Mouse (Mus musculus) MEL (cell line): ENCODE measurements around the gene Abhd4.
"Not testable (repeated sequence)": the region's sequence is repeated elsewhere in the genome, so short reads cannot be mapped to it uniquely, and the experiment has no call there.

Experiments used
- BHLHE40 ChIP-seq: IDR thresholded peaks from 2 replicates; pipeline ENCODE4 v1.6.1; 2012; ENCODE audit warnings: low read depth, mild to moderate bottlenecking, inconsistent platforms, low read length, improper control_type of control experiment, borderline replicate concordance
- CHD1 ChIP-seq: IDR thresholded peaks from 2 replicates; pipeline ENCODE4 v1.6.1; 2012; ENCODE audit warnings: low read depth, mild to moderate bottlenecking, inconsistent platforms, low read length, improper control_type of control experiment
- CTCF ChIP-seq, 3 experiments: IDR thresholded peaks in 2 of 3; conservative IDR thresholded peaks in 1 of 3; 2 replicates each; pipeline ENCODE4 v1.5.1; 2011 to 2012; ENCODE audit warnings: low read length in 3 of 3, low read depth in 2 of 3, mild to moderate bottlenecking in 2 of 3, improper control_type of control experiment in 1 of 3, inconsistent platforms in 1 of 3, mixed read lengths in 1 of 3, moderate library complexity in 1 of 3; ENCODE audit not compliant: control insufficient read depth in 1 of 3, insufficient read depth in 1 of 3, poor library complexity in 1 of 3, severe bottlenecking in 1 of 3
- EP300 ChIP-seq, 2 experiments: IDR thresholded peaks; 2 replicates each; pipeline ENCODE4 v1.6.1; 2011; ENCODE audit warnings: improper control_type of control experiment in 2 of 2, low read length in 2 of 2, low read depth in 1 of 2, mild to moderate bottlenecking in 1 of 2
- ETS1 ChIP-seq: IDR thresholded peaks from 2 replicates; pipeline ENCODE4 v1.6.1; 2012; ENCODE audit warnings: low read depth, mild to moderate bottlenecking, inconsistent platforms, low read length, improper control_type of control experiment, moderate library complexity
- GATA1 ChIP-seq: IDR thresholded peaks from 2 replicates; pipeline ENCODE4 v1.6.1; 2011; ENCODE audit warnings: low read depth, low read length, improper control_type of control experiment
- HCFC1 ChIP-seq: IDR thresholded peaks from 2 replicates; pipeline ENCODE4 v1.6.1; 2012; ENCODE audit warnings: low read depth, mild to moderate bottlenecking, inconsistent platforms, low read length, improper control_type of control experiment, moderate library complexity
- NELFE ChIP-seq: IDR thresholded peaks from 2 replicates; pipeline ENCODE4 v1.6.1; 2011; ENCODE audit warnings: low read depth, low read length, improper control_type of control experiment
- POLR2A ChIP-seq, 2 experiments: IDR thresholded peaks; 2 replicates each; pipeline ENCODE4 v1.6.1; 2011 to 2012; ENCODE audit warnings: low read length in 2 of 2, mild to moderate bottlenecking in 2 of 2, control low read depth in 1 of 2, improper control_type of control experiment in 1 of 2, low read depth in 1 of 2, moderate library complexity in 1 of 2; ENCODE audit not compliant: control insufficient read depth in 1 of 2, insufficient read depth in 1 of 2, poor library complexity in 1 of 2
- POLR2AphosphoS2 ChIP-seq: IDR thresholded peaks from 2 replicates; pipeline ENCODE4 v1.6.1; 2011; ENCODE audit warnings: low read length, improper control_type of control experiment
- TCF12 ChIP-seq: IDR thresholded peaks from 2 replicates; pipeline ENCODE4 v1.6.1; 2014; ENCODE audit warnings: low read depth, mild to moderate bottlenecking, inconsistent platforms, low read length, improper control_type of control experiment, moderate library complexity
- UBTF ChIP-seq: IDR thresholded peaks from 2 replicates; pipeline ENCODE4 v1.6.1; 2012; ENCODE audit warnings: low read depth, mild to moderate bottlenecking, inconsistent platforms, low read length, improper control_type of control experiment, moderate library complexity, borderline replicate concordance; ENCODE audit not compliant: insufficient read depth
- USF2 ChIP-seq, 2 experiments: IDR thresholded peaks; 2 replicates each; pipeline ENCODE4 v1.6.1; 2011 to 2012; ENCODE audit warnings: improper control_type of control experiment in 2 of 2, low read length in 2 of 2, borderline replicate concordance in 1 of 2, inconsistent platforms in 1 of 2, low read depth in 1 of 2, mild to moderate bottlenecking in 1 of 2; ENCODE audit not compliant: insufficient read depth in 1 of 2
- ZNF384 ChIP-seq: IDR thresholded peaks from 2 replicates; pipeline ENCODE4 v1.6.1; 2012; ENCODE audit warnings: low read depth, mild to moderate bottlenecking, inconsistent platforms, low read length, improper control_type of control experiment

GRCm38 (mm10) chr14:54229849-54230248 lies 24.1 kb upstream of the Abhd4 start:
- TF ChIP-seq POLR2AphosphoS2; USF2 (IDR thresholded peaks at IDR 0.05; ENCODE audit: borderline replicate concordance in 1 of 2, insufficient read depth in 1 of 2, low read depth in 1 of 2, low read length in 2 of 2); ETS1; CTCF (IDR thresholded peaks at IDR 0.05 in 2 of 3, conservative IDR thresholded peaks at IDR 0.05 in 1 of 3; ENCODE audit: control insufficient read depth in 1 of 3, insufficient read depth in 1 of 3, low read depth in 2 of 3, low read length in 3 of 3, poor library complexity in 1 of 3, severe bottlenecking in 1 of 3); UBTF; GATA1; TCF12; EP300 (IDR thresholded peaks at IDR 0.05; ENCODE audit: low read depth in 1 of 2, low read length in 2 of 2); HCFC1; ZNF384; POLR2A (IDR thresholded peaks at IDR 0.05; ENCODE audit: control insufficient read depth in 1 of 2, insufficient read depth in 1 of 2, low read depth in 1 of 2, low read length in 2 of 2, poor library complexity in 1 of 2); CHD1; NELFE; BHLHE40: not testable (repeated sequence)
